Comparison of ENCODE assay signal across 26 mouse cellular contexts in genomic region chr16:59521752-59522423, GRCm38 (mm10). TPM values are rescaled to one million over a fixed set of nuclear protein-coding genes. Genes with fewer than 3 reads are reported as not detected.
DNase-seq lines count a peak whose midpoint lies in the region; ATAC-seq lines count a peak whose summit lies in the region.
"Had no signal": no experiment of that assay in that cellular context is flagged by ENCODE, and none has a peak within 500 bp of the region (broad histone marks: within the 10 kb centered on the region; RNA-seq: fewer than 3 reads in every experiment).

No protein-coding gene starts in this region.

- no peak overlapping the region for H3K9ac ChIP-seq in intestine, embryonic 16.5 days (ENCODE audit: low read depth, low read length)
- H3K9ac ChIP-seq in hindbrain, embryonic 14.5 days = no peak overlapping the region
- H3K9ac ChIP-seq: embryonic facial prominence, embryonic 15.5 days; heart, embryonic 15.5 days; hindbrain, embryonic 13.5 days; limb, embryonic 12.5 days; liver, postnatal 0 days; midbrain, embryonic 12.5 days; neural tube, embryonic 15.5 days had no signal

- WGBS in intestine, embryonic 16.5 days = 75% methylated on average over 16 of the region's 16 CpGs
- 89% methylated on average over 16 of the region's 16 CpGs for WGBS in hindbrain, embryonic 14.5 days

- peak; percentile 33 for DNase-seq in 3T3-L1 (ENCODE audit: low read depth, low spot score)
- DNase-seq in CD4-positive helper T cell, adult 2 months (ENCODE audit: low read depth, low spot score) = peak; percentile 17
- DNase-seq in frontal cortex, postnatal 25 days (ENCODE audit: low spot score in 2 of 2) = no peak
- DNase-seq in hindbrain, embryonic 14.5 days (ENCODE audit: low spot score) = no peak
- no peak for DNase-seq in embryo, embryonic 9.5 days (ENCODE audit: extremely low spot score)
- DNase-seq: adrenal gland, postnatal 14 days; cerebellum, adult 9-10 months; heart, postnatal 36 days; kidney, adult 18-20 months; kidney, postnatal 25 days; liver, postnatal 0 days; lung, postnatal 14 days; right cerebral cortex, postnatal 14 days; thymus, postnatal 25 days had no signal

- H3K36me3 ChIP-seq in intestine, embryonic 16.5 days (ENCODE audit: control insufficient read depth, insufficient read depth, low read length) = no peaks in the 10 kb centered on the region
- H3K36me3 ChIP-seq in hindbrain, embryonic 14.5 days (replicated peaks; ENCODE audit: control insufficient read depth, insufficient read depth) = no peaks in the 10 kb centered on the region
- H3K36me3 ChIP-seq: embryonic facial prominence, embryonic 15.5 days; G1E; hindbrain, embryonic 13.5 days; midbrain, embryonic 12.5 days; neural tube, embryonic 15.5 days had no signal

- no peaks in the 10 kb centered on the region for H3K9me3 ChIP-seq in intestine, embryonic 16.5 days (ENCODE audit: control insufficient read depth, low read length)
- no peaks in the 10 kb centered on the region for H3K9me3 ChIP-seq in hindbrain, embryonic 14.5 days (ENCODE audit: control insufficient read depth, low read length)
- H3K9me3 ChIP-seq: embryonic facial prominence, embryonic 15.5 days; G1E; heart, embryonic 15.5 days; hindbrain, embryonic 13.5 days; limb, embryonic 12.5 days; midbrain, embryonic 12.5 days; neural tube, embryonic 15.5 days had no signal

- H3K27me3 ChIP-seq in intestine, embryonic 16.5 days (replicated peaks; ENCODE audit: control insufficient read depth, insufficient read depth, low read length) = no peaks in the 10 kb centered on the region
- no peaks in the 10 kb centered on the region for H3K27me3 ChIP-seq in hindbrain, embryonic 14.5 days (ENCODE audit: control insufficient read depth, insufficient read depth, low read length)
- H3K27me3 ChIP-seq: embryonic facial prominence, embryonic 15.5 days; heart, embryonic 15.5 days; hindbrain, embryonic 13.5 days; limb, embryonic 12.5 days; midbrain, embryonic 12.5 days; neural tube, embryonic 15.5 days had no signal

- no peak overlapping the region for H3K4me3 ChIP-seq in intestine, embryonic 16.5 days (ENCODE audit: low read length)
- no peak overlapping the region for H3K4me3 ChIP-seq in hindbrain, embryonic 14.5 days (replicated peaks; ENCODE audit: low read length)
- H3K4me3 ChIP-seq: embryonic facial prominence, embryonic 15.5 days; heart, embryonic 15.5 days; hindbrain, embryonic 13.5 days; layer of hippocampus, adult 2 months; limb, embryonic 12.5 days; midbrain, embryonic 12.5 days; neural tube, embryonic 15.5 days had no signal

- no peak overlapping the region for H3K4me2 ChIP-seq in intestine, embryonic 16.5 days (ENCODE audit: low read depth, low read length)
- H3K4me2 ChIP-seq in hindbrain, embryonic 14.5 days (replicated peaks) = no peak overlapping the region
- H3K4me2 ChIP-seq: embryonic facial prominence, embryonic 15.5 days; heart, embryonic 15.5 days; hindbrain, embryonic 13.5 days; limb, embryonic 12.5 days; liver, embryonic 11.5 days; midbrain, embryonic 12.5 days; neural tube, embryonic 15.5 days had no signal

- H3K27ac ChIP-seq in intestine, embryonic 16.5 days (ENCODE audit: low read length) = peak overlapping the region; percentile 28; the same call in 1 of the 2 replicates
- no peak overlapping the region for H3K27ac ChIP-seq in hindbrain, embryonic 14.5 days
- H3K27ac ChIP-seq: embryonic facial prominence, embryonic 15.5 days; heart, embryonic 15.5 days; hindbrain, embryonic 13.5 days; layer of hippocampus, adult 2 months; limb, embryonic 12.5 days; midbrain, embryonic 12.5 days; neural tube, embryonic 15.5 days had no signal

- ATAC-seq in activated CD4-positive, CD25-positive, alpha-beta regulatory T cell, adult 4 months = peak; percentile 51
- peak; percentile 74 for ATAC-seq in intestine, embryonic 16.5 days
- no peak for ATAC-seq in hindbrain, embryonic 14.5 days (ENCODE audit: low FRiP score)
- ATAC-seq: forebrain, embryonic 16.5 days; liver, postnatal 0 days had no signal

- no peaks in the 10 kb centered on the region for H3K4me1 ChIP-seq in intestine, embryonic 16.5 days (ENCODE audit: control insufficient read depth, insufficient read depth, low read length)
- no peaks in the 10 kb centered on the region for H3K4me1 ChIP-seq in hindbrain, embryonic 14.5 days (replicated peaks; ENCODE audit: control insufficient read depth, insufficient read depth, low read length)
- H3K4me1 ChIP-seq: embryonic facial prominence, embryonic 15.5 days; hindbrain, embryonic 13.5 days; midbrain, embryonic 12.5 days; neural tube, embryonic 15.5 days had no signal

RNA-seq across cellular contexts. Expression of gene Riox2, which starts 50.3 kb away (rescaled TPM):
- 10 to 100 TPM; 81.2 to 94.4 TPM for polyA plus RNA-seq in activated CD4-positive, CD25-positive, alpha-beta regulatory T cell, adult 4 months (2017; shearing (Covaris generic))
- polyA plus RNA-seq in intestine, embryonic 16.5 days (2015; fragmentation: Nextera tagmentation; extraction: Ambion mirVana) = 32.3 and 34.1 TPM in 2 replicates
- 14.2 and 16.4 TPM in 2 replicates for polyA plus RNA-seq in hindbrain, embryonic 14.5 days (2014; fragmentation: Nextera tagmentation; extraction: Ambion mirVana)

Comparison
In these comparisons a context has a peak if more than half of its experiments do, and no peak if none do; other contexts are left out.
1. DNase-seq: peak in 3T3-L1 (single experiment) and CD4-positive helper T cell, adult 2 months (single experiment); none in frontal cortex, postnatal 25 days (0 of 2), hindbrain, embryonic 14.5 days (single experiment) and embryo, embryonic 9.5 days (single experiment).